Mouse (Mus musculus): ENCODE data around the gene Rps15a. TPM values are rescaled to one million over a fixed set of nuclear protein-coding genes. Genes with fewer than 3 reads are reported as not detected.

Rps15a gene
- 433 and 466 TPM in 2 replicates for polyA plus RNA-seq (2015; fragmentation: Nextera tagmentation; extraction: Ambion mirVana)

GRCm38 (mm10) chr7:118115877-118116568, at the start of gene Rps15a:
Gene Rps15a, minus strand, starts transcription at chr7:118116188.
- H3K36me3 ChIP-seq (ENCODE audit: control insufficient read depth, insufficient read depth) = peaks cover 51% of the 10 kb centered on the region
- H3K4me2 ChIP-seq (replicated peaks; ENCODE audit: low read depth) = peak within 1 kb of the TSS; percentile 70
- no peaks in the 10 kb centered on the region for H3K27me3 ChIP-seq (replicated peaks; ENCODE audit: control insufficient read depth, insufficient read depth, low read length)
- under 1% methylated on average over 40 of the region's 40 CpGs for WGBS
- peak within 1 kb of the TSS; percentile 84 for H3K4me3 ChIP-seq (ENCODE audit: low read depth, low read length)
- H3K4me1 ChIP-seq (replicated peaks; ENCODE audit: control insufficient read depth, insufficient read depth, low read length) = peaks cover 6% of the 10 kb centered on the region; the same call in 1 of the 2 replicates
- peak; percentile 81 for ATAC-seq
- H3K9me3 ChIP-seq (ENCODE audit: control insufficient read depth) = no peaks in the 10 kb centered on the region
- H3K9ac ChIP-seq (ENCODE audit: low read depth, low read length) = peak within 1 kb of the TSS; percentile 97
- TF ChIP-seq CTCF (IDR thresholded peaks at IDR 0.05; ENCODE audit: low read depth) = peak; percentile 8
- peak within 1 kb of the TSS; percentile 80 for H3K27ac ChIP-seq (ENCODE audit: low read depth, low read length)

GRCm38 (mm10) chr7:118163006-118163405, 47.0 kb upstream of the Rps15a start:
- no peak for TF ChIP-seq CTCF (IDR thresholded peaks at IDR 0.05; ENCODE audit: low read depth)
- no peak for ATAC-seq
- H3K27me3 ChIP-seq (replicated peaks; ENCODE audit: control insufficient read depth, insufficient read depth, low read length) = no peaks in the 10 kb centered on the region
- 96% methylated on average over 8 of the region's 8 CpGs for WGBS
- no peak overlapping the region for H3K4me2 ChIP-seq (replicated peaks; ENCODE audit: low read depth)
- H3K27ac ChIP-seq (ENCODE audit: low read depth, low read length) = no peak overlapping the region
- peaks cover 62% of the 10 kb centered on the region for H3K36me3 ChIP-seq (ENCODE audit: control insufficient read depth, insufficient read depth)
- H3K9ac ChIP-seq (ENCODE audit: low read depth, low read length) = no peak overlapping the region
- no peaks in the 10 kb centered on the region for H3K4me1 ChIP-seq (replicated peaks; ENCODE audit: control insufficient read depth, insufficient read depth, low read length)
- H3K4me3 ChIP-seq (ENCODE audit: low read depth, low read length) = no peak overlapping the region
- no peaks in the 10 kb centered on the region for H3K9me3 ChIP-seq (ENCODE audit: control insufficient read depth)

- H3K4me3 ChIP-seq (ENCODE audit: low read depth, low read length) = no peak overlapping the region
- TF ChIP-seq CTCF (IDR thresholded peaks at IDR 0.05; ENCODE audit: low read depth) = no peak
- no peak overlapping the region for H3K4me2 ChIP-seq (replicated peaks; ENCODE audit: low read depth)
- H3K27me3 ChIP-seq (replicated peaks; ENCODE audit: control insufficient read depth, insufficient read depth, low read length) = no peaks in the 10 kb centered on the region
- no peak overlapping the region for H3K27ac ChIP-seq (ENCODE audit: low read depth, low read length)
- no peak for ATAC-seq
- WGBS = 86% methylated on average over 3 of the region's 3 CpGs
- no peak overlapping the region for H3K9ac ChIP-seq (ENCODE audit: low read depth, low read length)
- H3K9me3 ChIP-seq (ENCODE audit: control insufficient read depth) = no peaks in the 10 kb centered on the region
- peaks cover 59% of the 10 kb centered on the region for H3K36me3 ChIP-seq (ENCODE audit: control insufficient read depth, insufficient read depth)
- H3K4me1 ChIP-seq (replicated peaks; ENCODE audit: control insufficient read depth, insufficient read depth, low read length) = no peaks in the 10 kb centered on the region
These were observed 44.1 kb upstream of the Rps15a start for GRCm38 (mm10) chr7:118160121-118160520.

GRCm38 (mm10) chr7:118156461-118156860, 40.5 kb upstream of the Rps15a start:
- Histone ChIP-seq H3K4me3 (ENCODE audit: low read depth, low read length) (no peak overlapping the region), H3K36me3 (ENCODE audit: control insufficient read depth, insufficient read depth) (peaks cover 75% of the 10 kb centered on the region), H3K4me1 (replicated peaks; ENCODE audit: control insufficient read depth, insufficient read depth, low read length) (no peaks in the 10 kb centered on the region), H3K27me3 (replicated peaks; ENCODE audit: control insufficient read depth, insufficient read depth, low read length) (no peaks in the 10 kb centered on the region), H3K27ac (ENCODE audit: low read depth, low read length) (no peak overlapping the region), H3K9ac (ENCODE audit: low read depth, low read length) (no peak overlapping the region), H3K4me2 (replicated peaks; ENCODE audit: low read depth) (no peak overlapping the region), H3K9me3 (ENCODE audit: control insufficient read depth) (no peaks in the 10 kb centered on the region)
- WGBS = 86% methylated on average over 7 of the region's 7 CpGs
- TF ChIP-seq CTCF (IDR thresholded peaks at IDR 0.05; ENCODE audit: low read depth) = no peak
- no peak for ATAC-seq

GRCm38 (mm10) chr7:118154150-118154549, 38.2 kb upstream of the Rps15a start:
- no peak for TF ChIP-seq CTCF (IDR thresholded peaks at IDR 0.05; ENCODE audit: low read depth)
- Histone ChIP-seq H3K27me3 (replicated peaks; ENCODE audit: control insufficient read depth, insufficient read depth, low read length) (no peaks in the 10 kb centered on the region), H3K4me1 (replicated peaks; ENCODE audit: control insufficient read depth, insufficient read depth, low read length) (no peaks in the 10 kb centered on the region), H3K27ac (ENCODE audit: low read depth, low read length) (no peak overlapping the region), H3K36me3 (ENCODE audit: control insufficient read depth, insufficient read depth) (peaks cover 76% of the 10 kb centered on the region), H3K9ac (ENCODE audit: low read depth, low read length) (no peak overlapping the region), H3K4me3 (ENCODE audit: low read depth, low read length) (no peak overlapping the region), H3K9me3 (ENCODE audit: control insufficient read depth) (no peaks in the 10 kb centered on the region), H3K4me2 (replicated peaks; ENCODE audit: low read depth) (no peak overlapping the region)
- WGBS = 93% methylated on average over 6 of the region's 6 CpGs
- ATAC-seq = no peak

GRCm38 (mm10) chr7:118143602-118144001, 27.6 kb upstream of the Rps15a start:
- 85% methylated on average over 3 of the region's 3 CpGs for WGBS
- no peaks in the 10 kb centered on the region for H3K4me1 ChIP-seq (replicated peaks; ENCODE audit: control insufficient read depth, insufficient read depth, low read length)
- H3K27ac ChIP-seq (ENCODE audit: low read depth, low read length) = no peak overlapping the region
- H3K27me3 ChIP-seq (replicated peaks; ENCODE audit: control insufficient read depth, insufficient read depth, low read length) = no peaks in the 10 kb centered on the region
- TF ChIP-seq CTCF (IDR thresholded peaks at IDR 0.05; ENCODE audit: low read depth) = no peak
- no peak overlapping the region for H3K4me3 ChIP-seq (ENCODE audit: low read depth, low read length)
- H3K4me2 ChIP-seq (replicated peaks; ENCODE audit: low read depth) = no peak overlapping the region
- ATAC-seq = no peak
- H3K9me3 ChIP-seq (ENCODE audit: control insufficient read depth) = no peaks in the 10 kb centered on the region
- H3K36me3 ChIP-seq (ENCODE audit: control insufficient read depth, insufficient read depth) = peaks cover 68% of the 10 kb centered on the region
- H3K9ac ChIP-seq (ENCODE audit: low read depth, low read length) = no peak overlapping the region
